Mouse (Mus musculus): ENCODE measurements around the gene Dcaf15. TPM values are rescaled to one million over a fixed set of nuclear protein-coding genes. Genes with fewer than 3 reads are reported as not detected.

The Dcaf15 gene
- polyA plus RNA-seq, 1 experiment from 2014 or later: 8.4 TPM

DNA sequence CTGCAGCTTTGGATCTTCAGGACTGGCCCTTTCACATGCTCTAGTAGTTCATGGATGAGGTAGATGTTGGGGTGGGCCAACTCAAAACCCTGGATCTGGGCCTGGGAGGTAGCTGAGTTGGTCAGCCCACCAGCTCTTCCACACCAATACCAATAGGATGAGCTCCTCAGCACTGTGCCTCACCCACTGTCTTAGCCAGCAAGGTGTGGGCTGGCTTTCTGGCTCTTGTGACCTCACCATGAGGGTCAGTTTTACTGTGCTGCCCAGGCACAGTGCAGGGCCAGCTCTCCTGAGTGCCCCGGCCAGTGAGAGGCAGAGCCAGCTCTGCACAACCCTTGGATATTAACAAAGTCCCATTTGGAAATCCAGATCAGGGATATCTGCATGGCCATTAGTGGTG lies 46.7 kb downstream of the Dcaf15 start:
- H3K4me2 ChIP-seq (ENCODE audit: low read depth, low read length): no peak overlapping the region
- H3K4me1 ChIP-seq (ENCODE audit: control insufficient read depth, insufficient read depth, low read length): no peaks in the 10 kb centered on the region
- H3K27ac ChIP-seq (replicated peaks; ENCODE audit: low read depth, low read length): no peak overlapping the region
- 100% methylated on average over 1 of the region's 1 CpGs for WGBS
- ATAC-seq (ENCODE audit: low read depth) (no peak), DNase-seq (ENCODE audit: low spot score) (no peak)
- no peaks in the 10 kb centered on the region for H3K36me3 ChIP-seq (ENCODE audit: control insufficient read depth, insufficient read depth, low read length)
- H3K4me3 ChIP-seq (ENCODE audit: low read depth, low read length): no peak overlapping the region
- no peaks in the 10 kb centered on the region for H3K9me3 ChIP-seq (ENCODE audit: control insufficient read depth, low read length)
- H3K27me3 ChIP-seq (replicated peaks; ENCODE audit: control insufficient read depth, insufficient read depth, low read length): no peaks in the 10 kb centered on the region
- no peak overlapping the region for H3K9ac ChIP-seq (ENCODE audit: low read depth, low read length)

GRCm38 (mm10) chr8:84053229-84053628 lies 51.3 kb downstream of the Dcaf15 start:
- Histone ChIP-seq H3K36me3 (ENCODE audit: control insufficient read depth, insufficient read depth, low read length) (no peaks in the 10 kb centered on the region), H3K27me3 (replicated peaks; ENCODE audit: control insufficient read depth, insufficient read depth, low read length) (no peaks in the 10 kb centered on the region), H3K4me3 (ENCODE audit: low read depth, low read length) (no peak overlapping the region), H3K9me3 (ENCODE audit: control insufficient read depth, low read length) (no peaks in the 10 kb centered on the region), H3K9ac (ENCODE audit: low read depth, low read length) (no peak overlapping the region), H3K4me2 (ENCODE audit: low read depth, low read length) (no peak overlapping the region), H3K27ac (replicated peaks; ENCODE audit: low read depth, low read length) (no peak overlapping the region), H3K4me1 (ENCODE audit: control insufficient read depth, insufficient read depth, low read length) (no peaks in the 10 kb centered on the region)
- no peak for DNase-seq (ENCODE audit: low spot score)
- 95% methylated on average over 5 of the region's 5 CpGs for WGBS
- ATAC-seq (ENCODE audit: low read depth): no peak

GRCm38 (mm10) chr8:84052746-84053145 lies 51.8 kb downstream of the Dcaf15 start:
- whole genome bisulfite sequencing: 78% methylated on average over 3 of the region's 3 CpGs
- ATAC-seq (ENCODE audit: low read depth): peak; percentile 37; the same call in 1 of the 2 replicates

GRCm38 (mm10) chr8:84048171-84048570 lies 56.4 kb downstream of the Dcaf15 start:
- Histone ChIP-seq H3K9ac (ENCODE audit: low read depth, low read length) (no peak overlapping the region), H3K9me3 (ENCODE audit: control insufficient read depth, low read length) (no peaks in the 10 kb centered on the region), H3K27me3 (replicated peaks; ENCODE audit: control insufficient read depth, insufficient read depth, low read length) (peaks cover 28% of the 10 kb centered on the region), H3K4me2 (ENCODE audit: low read depth, low read length) (no peak overlapping the region), H3K4me3 (ENCODE audit: low read depth, low read length) (no peak overlapping the region), H3K4me1 (ENCODE audit: control insufficient read depth, insufficient read depth, low read length) (no peaks in the 10 kb centered on the region), H3K27ac (replicated peaks; ENCODE audit: low read depth, low read length) (no peak overlapping the region), H3K36me3 (ENCODE audit: control insufficient read depth, insufficient read depth, low read length) (no peaks in the 10 kb centered on the region)
- DNase-seq (ENCODE audit: low spot score) (no peak), ATAC-seq (ENCODE audit: low read depth) (no peak)
- WGBS: 58% methylated on average over 5 of the region's 5 CpGs

More at GRCm38 (mm10) chr8:84052746-84053145, 51.8 kb downstream of the Dcaf15 start:
- H3K27me3 ChIP-seq (replicated peaks; ENCODE audit: control insufficient read depth, insufficient read depth, low read length): no peaks in the 10 kb centered on the region
- H3K9me3 ChIP-seq (ENCODE audit: control insufficient read depth, low read length): no peaks in the 10 kb centered on the region
- no peaks in the 10 kb centered on the region for H3K4me1 ChIP-seq (ENCODE audit: control insufficient read depth, insufficient read depth, low read length)
- no peak overlapping the region for H3K9ac ChIP-seq (ENCODE audit: low read depth, low read length)
- no peak overlapping the region for H3K27ac ChIP-seq (replicated peaks; ENCODE audit: low read depth, low read length)
- no peak overlapping the region for H3K4me3 ChIP-seq (ENCODE audit: low read depth, low read length)
- H3K4me2 ChIP-seq (ENCODE audit: low read depth, low read length): no peak overlapping the region
- no peaks in the 10 kb centered on the region for H3K36me3 ChIP-seq (ENCODE audit: control insufficient read depth, insufficient read depth, low read length)
- peak; percentile 33 for DNase-seq (ENCODE audit: low spot score)

MicroRNAs encoded within 50 kb of the gene (microRNA counts, 519-probe panel; counts per million panel counts)
- microRNA mmu-miR-709: 2,151 counts per million, percentile 26 among the panel's probes with 10 or more counts

Small RNAs within 50 kb of the gene (microRNA-seq; reads per million reads assigned to microRNA genes)
- gene Mir709 (ENCODE audit: borderline number of aligned reads): not detected

Other genes with a start within 250 kb of the Dcaf15 start
- 25.1 and 31.7 TPM in 2 replicates for gene Adgrl1, start 204.7 kb downstream of the Dcaf15 start, polyA plus RNA-seq (2014; fragmentation: Nextera tagmentation; extraction: Ambion mirVana)
- gene Gm10644, start 149.6 kb downstream of the Dcaf15 start, polyA plus RNA-seq (2014; fragmentation: Nextera tagmentation; extraction: Ambion mirVana): 0.48 and 0.82 TPM in 2 replicates
- gene Asf1b, start 149.3 kb downstream of the Dcaf15 start, polyA plus RNA-seq (2014; fragmentation: Nextera tagmentation; extraction: Ambion mirVana): 63.9 and 68.8 TPM in 2 replicates
- 208 and 247 TPM in 2 replicates for gene Prkaca, start 131.8 kb downstream of the Dcaf15 start, polyA plus RNA-seq (2014; fragmentation: Nextera tagmentation; extraction: Ambion mirVana)
- 15.9 and 18.5 TPM in 2 replicates for gene Samd1, start 107.1 kb downstream of the Dcaf15 start, polyA plus RNA-seq (2014; fragmentation: Nextera tagmentation; extraction: Ambion mirVana)
- 0.77 and 1.1 TPM in 2 replicates for gene 1700067K01Rik, start 103.3 kb downstream of the Dcaf15 start, polyA plus RNA-seq (2014; fragmentation: Nextera tagmentation; extraction: Ambion mirVana)
- gene 2210011C24Rik, start 92.6 kb downstream of the Dcaf15 start, polyA plus RNA-seq (2014; fragmentation: Nextera tagmentation; extraction: Ambion mirVana): 0.66 and 1.4 TPM in 2 replicates
- gene Palm3, start 83.3 kb downstream of the Dcaf15 start, polyA plus RNA-seq (2014; fragmentation: Nextera tagmentation; extraction: Ambion mirVana): 3.3 and 3.6 TPM in 2 replicates
- 1.5 and 1.8 TPM in 2 replicates for gene Il27ra, start 62.2 kb downstream of the Dcaf15 start, polyA plus RNA-seq (2014; fragmentation: Nextera tagmentation; extraction: Ambion mirVana)
- 0.47 TPM in 1 of 2 replicates, not detected in the other for gene Rln3, start 59.8 kb downstream of the Dcaf15 start, polyA plus RNA-seq (2014; fragmentation: Nextera tagmentation; extraction: Ambion mirVana)
- 2.1 and 2.3 TPM in 2 replicates for gene Gm10643, start 39.6 kb downstream of the Dcaf15 start, polyA plus RNA-seq (2014; fragmentation: Nextera tagmentation; extraction: Ambion mirVana)
- gene Rfx1, start 37.9 kb downstream of the Dcaf15 start, polyA plus RNA-seq (2014; fragmentation: Nextera tagmentation; extraction: Ambion mirVana): 9.1 and 10.0 TPM in 2 replicates
- 1.7 and 2.4 TPM in 2 replicates for gene Podnl1, start 21.2 kb upstream of the Dcaf15 start, polyA plus RNA-seq (2014; fragmentation: Nextera tagmentation; extraction: Ambion mirVana)
- 20.2 and 21.3 TPM in 2 replicates for gene Cc2d1a, start 43.2 kb upstream of the Dcaf15 start, polyA plus RNA-seq (2014; fragmentation: Nextera tagmentation; extraction: Ambion mirVana)
- 0.77 and 1.0 TPM in 2 replicates for gene 4930432K21Rik, start 43.3 kb upstream of the Dcaf15 start, polyA plus RNA-seq (2014; fragmentation: Nextera tagmentation; extraction: Ambion mirVana)
- 3.0 and 4.5 TPM in 2 replicates for gene Nanos3, start 80.4 kb upstream of the Dcaf15 start, polyA plus RNA-seq (2014; fragmentation: Nextera tagmentation; extraction: Ambion mirVana)
- 11.0 and 12.4 TPM in 2 replicates for gene Zswim4, start 132.3 kb upstream of the Dcaf15 start, polyA plus RNA-seq (2014; fragmentation: Nextera tagmentation; extraction: Ambion mirVana)
- gene D8Ertd738e, start 145.0 kb upstream of the Dcaf15 start, polyA plus RNA-seq (2014; fragmentation: Nextera tagmentation; extraction: Ambion mirVana): 371 and 387 TPM in 2 replicates
- 50.3 and 56.7 TPM in 2 replicates for gene Mri1, start 152.6 kb upstream of the Dcaf15 start, polyA plus RNA-seq (2014; fragmentation: Nextera tagmentation; extraction: Ambion mirVana)
- 18.4 and 19.6 TPM in 2 replicates for gene Ccdc130, start 165.6 kb upstream of the Dcaf15 start, polyA plus RNA-seq (2014; fragmentation: Nextera tagmentation; extraction: Ambion mirVana)